Mouse (Mus musculus): ENCODE results near the gene Psap. TPM values are rescaled to one million over a fixed set of nuclear protein-coding genes. Genes with fewer than 3 reads are reported as not detected.

The Psap gene
- total RNA-seq, 1 experiment: 365 TPM

DNA sequence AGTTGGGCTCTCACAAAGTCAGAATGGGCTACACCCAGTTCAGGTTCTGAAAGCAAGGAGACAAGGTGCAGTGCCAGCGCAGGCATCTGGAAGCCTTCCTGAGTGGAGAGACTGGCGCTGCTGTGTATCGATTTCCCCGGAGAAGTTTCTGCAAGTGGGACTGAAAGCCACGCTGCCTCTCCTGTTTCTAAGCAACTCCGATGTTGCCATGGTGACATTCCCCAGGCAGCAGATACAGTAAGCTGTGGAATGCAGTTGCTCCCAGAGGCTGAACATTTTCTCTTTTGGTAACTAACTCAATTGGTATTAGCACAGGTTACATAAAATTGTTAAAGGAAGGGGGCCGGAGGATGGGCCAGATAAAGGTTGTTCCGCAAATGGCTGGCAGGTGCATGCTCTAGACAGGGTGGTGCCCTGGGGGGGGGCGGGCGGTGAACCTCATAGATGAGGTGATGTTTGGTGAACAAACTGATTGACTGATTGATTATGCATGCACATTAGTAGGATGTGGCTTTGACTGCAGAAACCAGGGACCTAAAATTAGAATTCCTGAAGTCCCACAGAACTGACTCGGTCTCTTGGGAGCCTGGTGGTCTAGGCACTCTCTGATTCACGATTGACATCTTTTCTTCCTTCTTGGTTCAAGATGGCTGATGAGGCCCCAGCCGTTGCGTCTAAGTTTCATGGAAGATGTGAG, 8.4 kb downstream of the Psap start:
- H3K9ac ChIP-seq (ENCODE audit: insufficient read depth, low read depth, low read length, poor library complexity, severe bottlenecking): no peak overlapping the region
- no peaks in the 10 kb centered on the region for H3K36me3 ChIP-seq (ENCODE audit: control insufficient read depth, insufficient read depth, low read length, poor library complexity, severe bottlenecking)

DNA sequence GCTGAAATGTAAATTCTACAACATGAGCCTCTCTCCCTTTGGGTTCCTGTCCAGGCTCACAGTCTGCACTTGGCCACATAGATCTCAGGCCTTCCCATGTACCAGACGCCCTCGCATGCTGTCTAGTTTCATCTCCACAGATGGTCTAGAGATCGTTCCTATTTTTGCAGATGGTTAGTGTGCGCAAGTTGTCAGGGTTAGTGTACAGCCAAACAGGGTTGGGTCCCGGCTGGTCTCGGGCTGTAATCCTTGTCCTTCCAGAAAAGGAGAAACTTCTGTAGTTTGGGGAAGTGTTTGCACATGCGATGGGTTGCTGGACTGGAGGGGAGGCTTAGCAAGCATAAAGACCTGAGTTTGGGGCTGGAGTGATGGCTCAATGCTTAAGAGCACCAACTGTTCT, 9.1 kb downstream of the Psap start:
- H3K9ac ChIP-seq (ENCODE audit: insufficient read depth, low read depth, low read length, poor library complexity, severe bottlenecking): no peak overlapping the region
- H3K36me3 ChIP-seq (ENCODE audit: control insufficient read depth, insufficient read depth, low read length, poor library complexity, severe bottlenecking): peaks cover 2% of the 10 kb centered on the region; the same call in 1 of the 2 replicates
- no peak overlapping the region for H3K27ac ChIP-seq (ENCODE audit: insufficient read depth, low read depth, low read length, poor library complexity, severe bottlenecking)
- TF ChIP-seq ZNF384 (IDR thresholded peaks at IDR 0.05; ENCODE audit: low read depth, low read length): no peak
- no peak for TF ChIP-seq HCFC1 (IDR thresholded peaks at IDR 0.05; ENCODE audit: borderline replicate concordance, insufficient read depth, low read length)
- no peak for TF ChIP-seq CHD2 (IDR thresholded peaks at IDR 0.05; ENCODE audit: low read depth, low read length)
- no peak for TF ChIP-seq MAFK (IDR thresholded peaks at IDR 0.05; ENCODE audit: insufficient read depth, low read depth, low read length)
- TF ChIP-seq ZC3H11A (IDR thresholded peaks at IDR 0.05; ENCODE audit: borderline replicate concordance, low read depth, low read length): no peak
- no peaks in the 10 kb centered on the region for H3K9me3 ChIP-seq (ENCODE audit: control insufficient read depth, insufficient read depth, low read depth, low read length)
- in situ Hi-C loops (cut with MboI; ENCODE audit: low sequenced_read_pairs in 2 of 2, unreplicated experiment in 2 of 2): no loop called here
- peaks cover 7 to 33% of the 10 kb centered on the region in 2 experiments; a peak in 3 of 4 replicates for H3K4me1 ChIP-seq (ENCODE audit: control insufficient read depth in 2 of 2, insufficient read depth in 2 of 2, low read length in 2 of 2, poor library complexity in 1 of 2)
- no peak for DNase-seq (ENCODE audit: low read depth, low spot score)
- no peak overlapping the region for H3K4me3 ChIP-seq (ENCODE audit: insufficient read depth in 1 of 2, low read depth in 1 of 2, low read length in 2 of 2, poor library complexity in 1 of 2, severe bottlenecking in 1 of 2)

More for the DNA sequence above, 8.4 kb downstream of the Psap start:
- peak; percentile 35 for DNase-seq (ENCODE audit: low read depth, low spot score)
- in situ Hi-C loops (cut with MboI; ENCODE audit: low sequenced_read_pairs in 2 of 2, unreplicated experiment in 2 of 2): no loop called here
- Histone ChIP-seq H3K4me1 (ENCODE audit: control insufficient read depth in 2 of 2, insufficient read depth in 2 of 2, low read length in 2 of 2, poor library complexity in 1 of 2) (peaks cover 7 to 32% of the 10 kb centered on the region in 2 experiments; a peak in 3 of 4 replicates), H3K4me3 (ENCODE audit: insufficient read depth in 1 of 2, low read depth in 1 of 2, low read length in 2 of 2, poor library complexity in 1 of 2, severe bottlenecking in 1 of 2) (no peak overlapping the region), H3K9me3 (ENCODE audit: control insufficient read depth, insufficient read depth, low read depth, low read length) (no peaks in the 10 kb centered on the region), H3K27ac (ENCODE audit: insufficient read depth, low read depth, low read length, poor library complexity, severe bottlenecking) (no peak overlapping the region)
- TF ChIP-seq ZNF384 (IDR thresholded peaks at IDR 0.05; ENCODE audit: low read depth, low read length) (no peak), CHD2 (IDR thresholded peaks at IDR 0.05; ENCODE audit: low read depth, low read length) (no peak), ZC3H11A (IDR thresholded peaks at IDR 0.05; ENCODE audit: borderline replicate concordance, low read depth, low read length) (no peak), HCFC1 (IDR thresholded peaks at IDR 0.05; ENCODE audit: borderline replicate concordance, insufficient read depth, low read length) (no peak), MAFK (IDR thresholded peaks at IDR 0.05; ENCODE audit: insufficient read depth, low read depth, low read length) (no peak)

DNA sequence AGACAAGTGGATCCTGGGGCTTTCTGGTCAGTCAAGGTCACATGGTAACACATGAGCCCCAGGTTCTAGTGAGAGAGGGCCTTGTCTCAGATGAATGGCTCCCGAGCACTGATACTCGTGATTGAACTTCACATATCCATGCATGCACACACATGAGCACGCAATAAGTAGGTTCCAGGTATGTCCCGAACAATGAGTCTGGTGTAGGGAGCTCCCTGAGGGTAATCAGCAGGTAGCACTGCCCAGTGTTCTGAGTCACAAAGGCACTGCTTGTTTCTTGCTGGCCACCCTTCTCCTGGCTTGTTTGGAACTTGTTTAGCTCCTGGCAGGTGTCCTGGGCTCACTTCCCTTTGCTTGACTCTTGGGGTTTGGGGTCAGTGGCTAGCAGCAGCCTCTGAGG, 9.7 kb downstream of the Psap start:
- H3K4me3 ChIP-seq (ENCODE audit: insufficient read depth in 1 of 2, low read depth in 1 of 2, low read length in 2 of 2, poor library complexity in 1 of 2, severe bottlenecking in 1 of 2): no peak overlapping the region
- H3K9ac ChIP-seq (ENCODE audit: insufficient read depth, low read depth, low read length, poor library complexity, severe bottlenecking): no peak overlapping the region
- no peak overlapping the region for H3K27ac ChIP-seq (ENCODE audit: insufficient read depth, low read depth, low read length, poor library complexity, severe bottlenecking)
- TF ChIP-seq ZC3H11A (IDR thresholded peaks at IDR 0.05; ENCODE audit: borderline replicate concordance, low read depth, low read length): no peak
- TF ChIP-seq ZNF384 (IDR thresholded peaks at IDR 0.05; ENCODE audit: low read depth, low read length): no peak
- TF ChIP-seq MAFK (IDR thresholded peaks at IDR 0.05; ENCODE audit: insufficient read depth, low read depth, low read length): no peak
- no peak for TF ChIP-seq HCFC1 (IDR thresholded peaks at IDR 0.05; ENCODE audit: borderline replicate concordance, insufficient read depth, low read length)
- no peak for TF ChIP-seq CHD2 (IDR thresholded peaks at IDR 0.05; ENCODE audit: low read depth, low read length)
- DNase-seq (ENCODE audit: low read depth, low spot score): no peak
- no peaks in the 10 kb centered on the region for H3K9me3 ChIP-seq (ENCODE audit: control insufficient read depth, insufficient read depth, low read depth, low read length)
- peaks cover 5 to 28% of the 10 kb centered on the region in 2 experiments; a peak in 3 of 4 replicates for H3K4me1 ChIP-seq (ENCODE audit: control insufficient read depth in 2 of 2, insufficient read depth in 2 of 2, low read length in 2 of 2, poor library complexity in 1 of 2)
- peaks cover 7% of the 10 kb centered on the region; the same call in 1 of the 2 replicates for H3K36me3 ChIP-seq (ENCODE audit: control insufficient read depth, insufficient read depth, low read length, poor library complexity, severe bottlenecking)
- in situ Hi-C loops (cut with MboI; ENCODE audit: low sequenced_read_pairs in 2 of 2, unreplicated experiment in 2 of 2): no loop called here

DNA sequence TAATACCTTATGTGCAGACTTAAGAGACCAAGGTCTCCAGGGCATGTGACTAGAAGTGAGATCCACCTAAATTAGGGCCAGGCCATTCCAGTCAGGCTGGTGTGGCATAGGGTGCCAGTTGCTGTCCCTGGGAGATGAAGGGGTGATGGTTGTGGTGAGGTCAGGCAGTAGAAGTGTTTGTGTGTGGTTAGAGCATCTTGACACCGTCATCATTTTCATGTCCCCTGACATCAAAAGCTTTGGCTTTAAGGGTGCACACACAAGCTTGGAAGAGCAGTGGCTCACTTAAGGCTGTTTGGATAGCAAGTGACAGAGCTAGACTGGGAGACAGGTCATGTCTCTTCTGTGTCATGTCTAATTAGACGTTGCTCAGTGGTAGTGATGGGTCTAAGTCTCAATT, 10.3 kb downstream of the Psap start:
- TF ChIP-seq MAFK (IDR thresholded peaks at IDR 0.05; ENCODE audit: insufficient read depth, low read depth, low read length) (no peak), ZC3H11A (IDR thresholded peaks at IDR 0.05; ENCODE audit: borderline replicate concordance, low read depth, low read length) (no peak), HCFC1 (IDR thresholded peaks at IDR 0.05; ENCODE audit: borderline replicate concordance, insufficient read depth, low read length) (no peak), ZNF384 (IDR thresholded peaks at IDR 0.05; ENCODE audit: low read depth, low read length) (no peak), CHD2 (IDR thresholded peaks at IDR 0.05; ENCODE audit: low read depth, low read length) (no peak)
- Histone ChIP-seq H3K4me3 (ENCODE audit: insufficient read depth in 1 of 2, low read depth in 1 of 2, low read length in 2 of 2, poor library complexity in 1 of 2, severe bottlenecking in 1 of 2) (no peak overlapping the region), H3K27ac (ENCODE audit: insufficient read depth, low read depth, low read length, poor library complexity, severe bottlenecking) (no peak overlapping the region), H3K9me3 (ENCODE audit: control insufficient read depth, insufficient read depth, low read depth, low read length) (no peaks in the 10 kb centered on the region), H3K9ac (ENCODE audit: insufficient read depth, low read depth, low read length, poor library complexity, severe bottlenecking) (no peak overlapping the region), H3K36me3 (ENCODE audit: control insufficient read depth, insufficient read depth, low read length, poor library complexity, severe bottlenecking) (peaks cover 10% of the 10 kb centered on the region; the same call in 1 of the 2 replicates), H3K4me1 (ENCODE audit: control insufficient read depth in 2 of 2, insufficient read depth in 2 of 2, low read length in 2 of 2, poor library complexity in 1 of 2) (peaks cover 2 to 26% of the 10 kb centered on the region in 2 experiments; a peak in 2 of 4 replicates)
- in situ Hi-C loops (cut with MboI; ENCODE audit: low sequenced_read_pairs in 2 of 2, unreplicated experiment in 2 of 2): no loop called here
- DNase-seq (ENCODE audit: low read depth, low spot score): no peak

Measured in ES-E14 (cell line).